Mouse (Mus musculus) liver, embryonic 13.5 days (tissue): Measurements from ENCODE around the gene Cbarp. TPM values are rescaled to one million over a fixed set of nuclear protein-coding genes. Genes with fewer than 3 reads are reported as not detected.

Experiments
- ATAC-seq: fragments of 200-750 bp; cut with Nextera tagmentation; 2 replicates; pipeline ENCODE4 v1.8.0; 2017; ENCODE audit warnings: low read depth, mild to moderate bottlenecking, moderate number of reproducible peaks, moderate library complexity
- DNase-seq: peaks from one replicate; pipeline ENCODE4 v3.0.0; 2022
- H3K27ac ChIP-seq: fragments of 300-500 bp; sonication (generic); 2 replicates; pipeline ENCODE4 v1.5.1; 2015; ENCODE audit warnings: moderate library complexity, mild to moderate bottlenecking, inconsistent platforms
- H3K27me3 ChIP-seq: fragments of 300-500 bp; sonication (generic); 2 replicates; pipeline ENCODE4 v1.6.1; 2015; ENCODE audit warnings: mild to moderate bottlenecking, inconsistent platforms
- H3K36me3 ChIP-seq: fragments of 300-500 bp; sonication (generic); 2 replicates; pipeline ENCODE4 v1.6.1; 2015; ENCODE audit warnings: mild to moderate bottlenecking, inconsistent platforms
- H3K4me1 ChIP-seq: fragments of 300-500 bp; sonication (generic); replicated peaks from 2 replicates; pipeline ENCODE4 v1.6.1; 2015; ENCODE audit warnings: inconsistent platforms
- H3K4me2 ChIP-seq: fragments of 300-500 bp; sonication (generic); 2 replicates; pipeline ENCODE4 v1.6.1; 2015; ENCODE audit warnings: inconsistent platforms, mild to moderate bottlenecking, moderate library complexity
- H3K4me3 ChIP-seq: fragments of 300-500 bp; sonication (generic); replicated peaks from 2 replicates; pipeline ENCODE4 v1.5.1; 2015; ENCODE audit warnings: mild to moderate bottlenecking, inconsistent platforms
- H3K9ac ChIP-seq: fragments of 300-500 bp; sonication (generic); 2 replicates; pipeline ENCODE4 v1.6.1; 2015; ENCODE audit warnings: mild to moderate bottlenecking, inconsistent platforms
- H3K9me3 ChIP-seq: fragments of 300-500 bp; sonication (generic); replicated peaks from 2 replicates; pipeline ENCODE4 v1.6.1; 2016; ENCODE audit warnings: inconsistent platforms
- WGBS: fragments of 180-500 bp; shearing (Covaris S2); methylation state at CpG from one replicate; pipeline ENCODE4 v1.1.7; 2015; ENCODE audit not compliant: insufficient replicate concordance; 5-methylcytosine and 5-hydroxymethylcytosine counted together
- polyA plus RNA-seq: library from polyadenylated mRNA; unstranded; fragments of >200 nt; fragmentation: Nextera tagmentation; extraction: Ambion mirVana; gene quantifications from 2 replicates; pipeline ENCODE4 v1.2.1, GENCODE M21; 2015

Gene Cbarp
- polyA plus RNA-seq, 1 experiment from 2014 or later = 0.69 TPM

DNA sequence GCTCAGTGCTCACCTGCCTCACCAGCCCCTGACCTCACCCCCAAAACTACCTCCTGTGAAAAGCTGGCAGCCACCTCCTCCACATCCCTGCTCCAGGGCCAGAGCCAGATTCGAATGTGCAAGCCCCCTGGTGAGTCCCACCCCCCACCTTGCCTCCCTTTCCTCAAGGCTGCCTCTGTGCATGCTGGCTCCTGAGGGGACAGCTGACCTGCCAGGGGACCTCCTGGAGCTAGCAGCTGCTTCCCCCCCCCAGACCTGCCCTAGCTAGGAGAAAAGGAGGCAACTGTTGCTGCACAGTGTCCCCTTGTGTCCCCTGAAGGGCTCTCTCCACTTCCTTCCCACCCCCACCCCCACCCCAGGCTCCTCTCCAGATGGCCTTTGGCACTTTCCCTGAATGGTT, 14.6 kb upstream of the Cbarp start:
- H3K9ac ChIP-seq = no peak overlapping the region
- no peak overlapping the region for H3K4me2 ChIP-seq
- H3K27ac ChIP-seq = peak overlapping the region; percentile 27; the same call in 1 of the 2 replicates

DNA sequence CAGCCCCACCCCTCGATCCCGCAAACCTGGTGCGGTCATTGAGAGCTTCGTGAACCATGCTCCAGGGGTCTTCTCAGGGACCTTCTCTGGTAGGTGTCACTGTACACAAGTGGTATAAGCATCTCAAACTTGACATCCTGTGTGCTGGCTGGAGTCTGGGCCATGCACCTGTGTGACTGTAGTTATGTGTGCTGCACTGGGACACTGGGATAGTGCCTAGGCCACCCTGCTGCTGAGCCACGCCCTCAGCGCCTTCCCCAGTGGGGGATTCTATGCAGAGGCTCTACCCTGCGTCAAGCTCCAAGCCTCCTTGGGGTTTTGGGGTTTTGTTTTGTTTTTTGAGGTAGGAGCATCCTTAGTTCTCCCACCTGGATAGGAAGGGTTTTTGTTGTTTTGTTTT, 13.7 kb upstream of the Cbarp start:
- no peaks in the 10 kb centered on the region for H3K27me3 ChIP-seq
- WGBS = 87% methylated on average over 7 of the region's 7 CpGs
- no peaks in the 10 kb centered on the region for H3K9me3 ChIP-seq
- H3K4me2 ChIP-seq = 0 out of 2 replicates have a peak overlapping the region, but pooled peaks have one; percentile 8
- H3K9ac ChIP-seq = no peak overlapping the region
- peak overlapping the region; percentile 98; the same call in 1 of the 2 replicates for H3K27ac ChIP-seq
- peaks cover 80% of the 10 kb centered on the region for H3K36me3 ChIP-seq
- ATAC-seq (no peak), DNase-seq (no peak)
- H3K4me3 ChIP-seq = no peak overlapping the region
- H3K4me1 ChIP-seq = peaks cover 96% of the 10 kb centered on the region

More for the DNA sequence above, 14.6 kb upstream of the Cbarp start:
- Histone ChIP-seq H3K4me3 (no peak overlapping the region), H3K9me3 (no peaks in the 10 kb centered on the region), H3K27me3 (no peaks in the 10 kb centered on the region), H3K36me3 (peaks cover 73% of the 10 kb centered on the region), H3K4me1 (peaks cover 95% of the 10 kb centered on the region)
- 81% methylated on average over 1 of the region's 1 CpGs for WGBS
- ATAC-seq (no peak), DNase-seq (no peak)

DNA sequence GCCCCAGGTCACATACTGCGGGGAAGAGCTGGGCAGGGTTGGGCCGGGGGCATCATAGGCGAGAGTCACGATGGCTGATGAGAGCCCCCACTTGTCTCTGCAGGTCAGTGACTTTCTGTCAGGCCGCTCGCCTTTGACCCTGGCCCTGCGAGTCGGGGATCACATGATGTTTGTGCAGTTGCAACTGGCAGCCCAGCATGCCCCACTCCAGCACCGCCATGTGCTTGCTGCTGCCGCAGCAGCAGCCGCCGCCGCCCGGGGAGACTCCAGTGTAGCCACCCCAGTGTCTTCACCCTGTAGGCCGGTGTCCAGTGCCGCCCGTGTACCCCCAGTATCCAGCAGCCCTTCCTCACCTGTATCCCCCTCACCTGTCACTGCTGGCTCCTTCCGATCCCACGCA, 13.1 kb upstream of the Cbarp start:
- DNase-seq = no peak
- Histone ChIP-seq H3K27ac (peak overlapping the region; percentile 98), H3K36me3 (peaks cover 80% of the 10 kb centered on the region), H3K9ac (peak overlapping the region; percentile 91; the same call in 1 of the 2 replicates), H3K4me1 (peaks cover 89% of the 10 kb centered on the region), H3K4me2 (peak overlapping the region; percentile 99), H3K9me3 (no peaks in the 10 kb centered on the region), H3K27me3 (no peaks in the 10 kb centered on the region), H3K4me3 (peak overlapping the region; percentile 91)
- WGBS = 76% methylated on average over 19 of the region's 19 CpGs
- ATAC-seq = no peak

DNA sequence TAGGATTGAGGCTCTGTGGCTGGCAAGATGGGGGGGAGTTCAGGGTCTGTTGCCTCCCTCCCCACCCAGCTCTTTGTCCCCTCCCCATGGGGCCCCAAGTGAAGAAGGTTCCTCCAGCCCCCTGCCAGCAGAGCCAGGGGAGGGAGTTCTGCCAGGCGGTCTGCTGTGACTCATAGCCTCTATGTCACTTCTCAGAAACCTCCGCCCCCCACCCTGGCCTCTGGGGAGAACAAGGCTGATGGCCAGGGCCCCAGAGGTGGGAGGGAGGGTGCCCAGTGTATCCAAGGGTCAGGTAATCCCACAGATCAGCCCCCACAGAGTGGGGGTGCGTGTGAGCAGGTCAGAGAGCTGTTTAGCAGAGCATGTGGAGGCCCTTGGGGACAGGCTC, 12.2 kb upstream of the Cbarp start:
- Histone ChIP-seq H3K9ac (peak overlapping the region; percentile 91), H3K4me3 (peak overlapping the region; percentile 91), H3K9me3 (no peaks in the 10 kb centered on the region), H3K27ac (peak overlapping the region; percentile 98), H3K27me3 (no peaks in the 10 kb centered on the region), H3K4me2 (peak overlapping the region; percentile 99), H3K4me1 (peaks cover 87% of the 10 kb centered on the region), H3K36me3 (peaks cover 80% of the 10 kb centered on the region)
- no peak for ATAC-seq
- 59% methylated on average over 3 of the region's 3 CpGs for WGBS
- DNase-seq = no peak

DNA sequence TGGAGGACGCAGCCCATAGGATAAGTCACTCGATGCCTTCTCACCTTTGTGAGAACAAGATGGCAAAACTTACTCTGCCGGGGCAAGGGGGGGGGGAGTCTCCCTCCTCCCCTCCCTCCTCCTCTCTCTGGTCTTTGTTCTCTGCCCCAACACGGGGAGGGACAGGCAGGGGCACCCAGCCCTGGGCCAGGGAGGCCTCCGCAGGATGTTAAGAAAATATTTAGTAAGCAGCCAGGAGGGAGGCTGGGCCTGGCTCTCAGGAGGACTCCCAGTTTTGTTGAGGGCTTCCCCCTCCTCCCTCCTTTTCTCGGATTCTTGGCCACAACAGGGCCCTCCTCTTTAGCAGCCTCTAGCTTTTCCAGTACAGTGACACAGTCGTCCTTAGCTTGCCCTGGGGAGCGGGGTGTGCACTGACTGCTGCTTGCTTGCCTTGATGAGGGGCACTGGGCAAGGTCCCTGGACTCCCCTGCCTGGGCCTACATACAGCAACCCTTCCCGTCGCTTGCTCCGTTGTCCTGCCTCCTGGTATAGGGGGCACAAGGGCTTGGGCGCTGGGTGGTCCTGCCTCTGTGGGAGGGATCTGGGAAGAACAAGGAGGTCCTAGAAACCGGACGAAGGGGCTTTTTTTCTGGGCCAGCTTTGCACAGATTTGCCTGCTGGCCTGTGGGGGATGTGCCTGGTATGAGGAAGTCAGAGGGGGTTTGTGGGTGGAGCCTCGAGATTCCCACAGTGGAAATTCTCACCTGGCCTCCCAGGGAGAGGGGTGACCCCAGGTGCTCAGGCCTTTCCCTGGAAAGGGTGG, 11.6 kb upstream of the Cbarp start:
- H3K9ac ChIP-seq = peak overlapping the region; percentile 91
- H3K4me2 ChIP-seq = peak overlapping the region; percentile 99
- peaks cover 87% of the 10 kb centered on the region for H3K4me1 ChIP-seq
- 46% methylated on average over 15 of the region's 15 CpGs for WGBS
- H3K4me3 ChIP-seq = peak overlapping the region; percentile 91
- H3K27me3 ChIP-seq = no peaks in the 10 kb centered on the region
- DNase-seq (no peak), ATAC-seq (no peak)
- H3K36me3 ChIP-seq = peaks cover 77% of the 10 kb centered on the region
- H3K9me3 ChIP-seq = no peaks in the 10 kb centered on the region
- peak overlapping the region; percentile 98 for H3K27ac ChIP-seq

DNA sequence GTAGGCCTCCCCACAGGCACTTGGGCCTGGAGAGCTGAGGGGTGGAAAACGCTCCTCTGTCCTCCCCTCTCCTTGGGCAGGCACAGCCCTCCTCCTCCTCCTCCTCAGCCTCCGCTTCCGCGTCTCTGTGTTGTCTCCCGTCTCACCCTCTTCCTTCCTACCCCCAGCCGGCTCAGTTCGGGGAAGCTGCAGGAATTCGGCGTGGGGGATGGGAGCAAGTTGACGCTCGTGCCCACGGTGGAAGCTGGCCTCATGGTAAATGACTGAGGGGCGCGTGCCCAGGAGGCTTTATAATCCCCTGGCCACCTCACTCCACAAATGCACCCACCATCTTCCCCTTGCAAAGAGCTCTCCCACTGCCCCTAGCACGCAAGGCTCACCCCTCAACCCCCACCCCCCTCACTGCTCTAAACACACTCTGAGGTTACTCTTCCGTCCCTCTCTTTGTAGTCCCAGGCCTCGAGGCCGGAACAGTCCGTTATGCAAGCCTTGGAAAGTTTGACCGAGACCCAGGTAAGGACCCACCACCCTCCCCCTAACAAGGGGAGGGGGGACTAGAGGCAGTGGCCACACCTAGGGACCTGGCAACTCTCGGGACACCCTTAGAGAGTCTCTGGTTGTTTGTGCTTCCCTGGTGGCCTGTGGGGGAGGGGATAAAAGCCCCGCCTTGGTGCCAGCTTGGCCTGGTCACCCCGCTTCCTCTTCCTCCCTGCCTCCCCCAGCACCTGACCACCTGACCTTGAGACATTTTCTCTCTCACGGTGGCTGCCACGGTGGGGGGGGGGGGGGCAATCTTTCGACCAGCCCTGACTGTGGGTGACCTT, 10.8 kb upstream of the Cbarp start:
- H3K36me3 ChIP-seq = peaks cover 71% of the 10 kb centered on the region
- no peaks in the 10 kb centered on the region for H3K9me3 ChIP-seq
- peaks cover 88% of the 10 kb centered on the region for H3K4me1 ChIP-seq
- 7% methylated on average over 26 of the region's 26 CpGs for WGBS
- peak overlapping the region; percentile 91 for H3K4me3 ChIP-seq
- DNase-seq (no peak), ATAC-seq (no peak)
- peak overlapping the region; percentile 99 for H3K4me2 ChIP-seq
- peak overlapping the region; percentile 91 for H3K9ac ChIP-seq
- H3K27ac ChIP-seq = peak overlapping the region; percentile 98
- H3K27me3 ChIP-seq = no peaks in the 10 kb centered on the region

DNA sequence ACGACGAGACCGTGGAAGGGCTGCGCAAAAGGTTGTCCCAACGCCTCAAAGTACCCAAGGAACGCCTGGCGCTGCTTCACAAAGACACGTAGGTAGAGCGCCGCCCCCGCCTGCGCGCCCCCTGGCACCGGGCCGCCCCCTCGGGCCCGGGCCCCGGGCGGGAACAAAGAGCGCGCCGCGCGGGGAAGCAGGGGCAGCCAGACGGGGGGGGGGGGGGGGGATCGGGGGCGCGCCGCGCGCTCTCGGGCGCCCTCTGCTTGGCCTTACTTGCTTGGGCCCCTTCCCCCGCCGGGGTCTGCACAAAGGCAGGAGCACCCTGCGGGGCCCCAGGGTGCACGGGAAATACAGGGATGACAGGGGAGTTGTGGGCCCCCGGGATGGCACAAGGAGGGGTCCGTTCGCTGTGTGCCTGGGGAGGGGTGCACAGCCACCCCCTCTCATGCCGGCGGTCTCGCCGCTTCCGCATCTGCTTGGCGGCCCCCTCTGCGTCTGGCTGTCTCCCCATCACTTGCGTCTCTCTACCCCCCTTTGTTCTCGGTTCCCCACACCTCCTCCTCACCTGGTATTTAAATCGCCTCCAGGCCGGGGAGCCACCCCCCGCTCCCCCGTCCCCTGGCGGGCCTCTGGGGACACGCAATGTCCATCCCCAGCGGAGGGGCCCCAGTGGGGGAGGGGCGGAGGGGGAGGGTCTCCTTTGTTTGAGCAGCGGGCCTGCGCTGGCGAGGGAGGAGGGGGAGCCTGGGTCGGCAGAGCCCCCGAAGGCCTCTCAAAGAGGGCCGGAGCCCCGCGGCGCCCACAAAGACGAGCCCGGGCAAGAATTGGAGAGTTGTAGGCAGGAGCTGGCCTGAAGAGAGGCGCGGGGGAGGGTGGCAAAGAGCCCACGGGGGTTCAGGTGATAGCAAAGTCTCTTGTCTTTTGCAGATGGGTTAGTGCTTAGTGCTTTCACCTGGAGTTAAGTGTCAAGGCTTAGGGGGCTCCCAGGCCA, 9.9 kb upstream of the Cbarp start:
- peak overlapping the region; percentile 99 for H3K4me2 ChIP-seq

DNA sequence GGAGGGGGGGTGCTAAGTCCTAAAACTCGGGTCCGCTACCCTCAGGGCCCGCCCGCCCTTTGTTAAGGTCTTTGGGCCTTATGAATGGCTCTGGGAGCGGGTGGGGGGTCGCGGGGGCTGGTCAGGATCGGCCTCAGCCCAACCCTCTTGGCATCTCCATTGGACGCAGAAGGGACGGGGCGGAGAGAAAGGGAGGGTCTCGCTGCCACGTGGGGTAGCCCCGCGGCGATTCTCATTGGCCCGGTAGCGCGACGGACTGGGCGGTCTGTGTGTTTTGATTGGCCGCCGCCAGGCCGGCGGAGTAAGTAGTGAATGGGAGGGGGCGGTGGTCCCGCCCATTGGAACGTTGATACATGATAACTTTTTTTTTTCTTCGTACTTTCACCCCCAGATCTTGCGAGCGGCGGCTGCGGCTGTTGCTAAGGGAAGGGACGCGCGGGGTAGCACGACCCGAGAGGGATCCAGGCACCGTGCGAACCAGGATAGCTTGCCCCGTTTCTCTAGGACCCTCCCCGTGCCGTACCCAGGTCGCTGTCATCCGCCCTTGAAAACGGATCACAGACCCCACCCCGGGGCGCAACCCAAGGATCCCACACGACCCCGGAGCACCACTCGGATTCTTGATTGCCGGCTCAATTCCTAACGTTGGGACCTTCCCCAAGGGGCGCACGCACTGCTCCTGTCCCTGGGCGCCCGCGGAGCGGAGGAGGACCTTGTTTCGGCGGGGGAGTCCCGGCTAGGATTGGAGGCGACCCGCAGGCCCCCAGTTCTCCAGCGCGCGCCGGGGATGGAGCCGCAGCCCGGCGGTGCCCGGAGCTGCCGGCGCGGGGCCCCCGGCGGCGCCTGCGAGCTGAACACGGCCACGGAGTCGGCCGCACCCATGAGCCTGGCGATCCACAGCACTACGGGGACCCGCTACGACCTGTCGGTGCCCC, 8.9 kb upstream of the Cbarp start:
- ATAC-seq (peak; percentile 71), DNase-seq (peak; percentile 95)
- H3K36me3 ChIP-seq = peaks cover 71% of the 10 kb centered on the region
- WGBS = under 1% methylated on average over 81 of the region's 88 CpGs
- H3K9ac ChIP-seq = peak overlapping the region; percentile 91
- no peaks in the 10 kb centered on the region for H3K27me3 ChIP-seq
- no peaks in the 10 kb centered on the region for H3K9me3 ChIP-seq
- H3K4me1 ChIP-seq = peaks cover 88% of the 10 kb centered on the region
- peak overlapping the region; percentile 91 for H3K4me3 ChIP-seq
- peak overlapping the region; percentile 98 for H3K27ac ChIP-seq
- H3K4me2 ChIP-seq = peak overlapping the region; percentile 99

More for the DNA sequence above, 9.9 kb upstream of the Cbarp start:
- Histone ChIP-seq H3K27me3 (no peaks in the 10 kb centered on the region), H3K27ac (peak overlapping the region; percentile 98), H3K9me3 (no peaks in the 10 kb centered on the region), H3K4me1 (peaks cover 88% of the 10 kb centered on the region), H3K36me3 (peaks cover 71% of the 10 kb centered on the region), H3K9ac (peak overlapping the region; percentile 91), H3K4me3 (peak overlapping the region; percentile 91)
- ATAC-seq (no peak), DNase-seq (no peak)
- WGBS = under 1% methylated on average over 65 of the region's 71 CpGs

DNA sequence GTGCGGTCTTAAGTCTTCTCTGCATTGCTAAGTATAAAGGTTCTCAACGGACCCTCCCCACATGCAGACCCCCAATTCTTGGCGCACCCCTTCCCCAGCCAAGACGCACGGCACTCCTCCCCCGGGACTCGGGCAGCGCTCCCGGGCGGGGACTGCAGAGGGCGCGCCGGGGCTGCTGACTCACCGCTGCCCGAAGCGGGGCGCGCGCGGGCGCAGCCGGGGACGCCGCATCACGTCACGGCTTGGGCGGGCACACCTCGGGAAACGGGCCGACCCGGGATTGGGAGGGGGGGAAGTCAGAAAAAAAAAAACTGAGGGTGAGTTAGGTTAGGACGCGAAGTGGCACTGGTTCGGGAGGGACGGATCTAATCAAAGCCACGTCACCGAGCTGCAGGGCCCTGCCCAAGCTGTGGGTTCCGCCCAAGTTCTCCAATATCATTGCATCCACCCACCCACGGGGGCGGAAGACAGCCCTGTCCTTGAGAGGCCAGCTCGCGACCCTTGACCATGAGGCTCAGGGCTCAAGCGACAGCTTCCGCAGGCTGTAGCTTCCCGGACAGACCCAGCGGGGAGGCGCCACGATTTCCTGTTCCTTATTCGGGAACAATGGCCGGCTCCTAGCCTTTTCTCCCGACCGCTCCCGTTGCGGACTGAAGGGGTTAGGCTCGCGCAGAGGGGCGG, 8.1 kb upstream of the Cbarp start:
- Histone ChIP-seq H3K36me3 (peaks cover 71% of the 10 kb centered on the region), H3K4me3 (peak overlapping the region; percentile 91), H3K27ac (peak overlapping the region; percentile 98), H3K27me3 (no peaks in the 10 kb centered on the region), H3K4me2 (peak overlapping the region; percentile 99), H3K9me3 (no peaks in the 10 kb centered on the region), H3K4me1 (peaks cover 88% of the 10 kb centered on the region), H3K9ac (peak overlapping the region; percentile 90)
- under 1% methylated on average over 57 of the region's 57 CpGs for WGBS
- peak; percentile 56 for ATAC-seq
- DNase-seq = peak; percentile 89
